Mouse (Mus musculus) naive thymus-derived CD4-positive, alpha-beta T cell, adult 2 months (primary cell): ENCODE measurements around the gene Ssxb10.
"Not testable (repeated sequence)": the region's sequence is repeated elsewhere in the genome, so short reads cannot be mapped to it uniquely, and the experiment has no call there.

Experiments used
- DNase-seq: peaks from one replicate; pipeline ENCODE4 v3.0.0-alpha.2; 2011; ENCODE audit warnings: low read depth

The Ssxb10 gene

GRCm38 (mm10) chrX:8327124-8327523 lies at the start of gene Ssxb10:
Ssxb10 (plus strand) TSS chrX:8327424.
- DNase-seq: no peak

GRCm38 (mm10) chrX:8288621-8289020 lies 38.6 kb upstream of the Ssxb10 start:
- DNase-seq: no peak

GRCm38 (mm10) chrX:8309302-8309701 lies 17.9 kb upstream of the Ssxb10 start:
- DNase-seq: no peak

DNA sequence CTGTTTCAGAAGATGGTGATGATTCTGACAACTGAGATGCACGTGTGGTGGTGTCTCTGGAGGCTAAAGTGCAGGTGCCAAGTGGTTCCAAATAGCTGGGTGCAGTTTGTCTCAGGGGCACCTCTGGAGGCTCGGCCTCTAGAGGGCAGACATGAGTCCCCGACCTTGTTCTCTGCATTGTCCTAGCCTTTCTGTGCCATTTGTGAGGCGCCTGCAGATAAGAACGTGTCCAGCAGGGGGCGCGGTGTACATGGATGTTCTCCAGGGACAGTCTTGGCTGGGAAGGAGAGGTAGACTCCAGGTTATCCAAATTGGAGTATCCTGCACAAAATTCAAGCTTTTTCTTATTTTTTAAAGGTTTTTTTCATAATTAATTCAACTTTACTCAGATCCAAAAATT lies 12.3 kb upstream of the Ssxb10 start:
- DNase-seq: peak; percentile 66

- not testable (repeated sequence) for DNase-seq
Observed at GRCm38 (mm10) chrX:8366678-8367077, 39.5 kb downstream of the Ssxb10 start, which contains the start of gene Ssxb9. Ssxb9 (plus strand) TSS chrX:8366978.
